Mouse (Mus musculus) MEL (cell line): ENCODE measurements around the gene Eef2k. TPM values are rescaled to one million over a fixed set of nuclear protein-coding genes. Genes with fewer than 3 reads are reported as not detected.

Experiments
- DNase-seq: peaks from one replicate; pipeline ENCODE4 v3.0.0; 2011; ENCODE audit warnings: low read depth, low spot score
- H3K27ac ChIP-seq: 2 replicates; pipeline ENCODE4 v1.5.1; 2012; ENCODE audit warnings: low read depth, mild to moderate bottlenecking, control low read depth, low read length, moderate library complexity; ENCODE audit not compliant: control insufficient read depth
- H3K27me3 ChIP-seq, 2 experiments: fragments of 150-350 bp in 1 of 2; sonication (generic) in 1 of 2; 2 replicates each; pipeline ENCODE4 v1.6.1; 2012; ENCODE audit warnings: low read length in 2 of 2, mild to moderate bottlenecking in 2 of 2, improper control_type of control experiment in 1 of 2, moderate library complexity in 1 of 2; ENCODE audit not compliant: insufficient read depth in 2 of 2, control insufficient read depth in 1 of 2
- H3K36me3 ChIP-seq, 2 experiments: 2 replicates each; pipeline ENCODE4 v1.6.1; 2012 to 2014; ENCODE audit warnings: low read length in 2 of 2, improper control_type of control experiment in 1 of 2, inconsistent platforms in 1 of 2, mild to moderate bottlenecking in 1 of 2; ENCODE audit not compliant: insufficient read depth in 2 of 2, control insufficient read depth in 1 of 2
- H3K4me1 ChIP-seq, 2 experiments: fragments of 150-350 bp in 1 of 2; sonication (generic) in 1 of 2; 2 replicates each; pipeline ENCODE4 v1.6.1; 2012; ENCODE audit warnings: low read length in 2 of 2, improper control_type of control experiment in 1 of 2, mild to moderate bottlenecking in 1 of 2; ENCODE audit not compliant: insufficient read depth in 2 of 2, control insufficient read depth in 1 of 2
- H3K4me3 ChIP-seq, 2 experiments: fragments of 150-350 bp in 1 of 2; sonication (generic) in 1 of 2; 2 replicates each; pipeline ENCODE4 v1.5.1; 2012; ENCODE audit warnings: low read depth in 2 of 2, low read length in 2 of 2, mild to moderate bottlenecking in 2 of 2, moderate library complexity in 2 of 2, control low read depth in 1 of 2, improper control_type of control experiment in 1 of 2; ENCODE audit not compliant: control insufficient read depth in 1 of 2, insufficient read depth in 1 of 2
- H3K79me2 ChIP-seq: 2 replicates; pipeline ENCODE4 v1.6.1; 2012; ENCODE audit warnings: mild to moderate bottlenecking, low read length, moderate library complexity; ENCODE audit not compliant: control insufficient read depth, poor library complexity, insufficient read depth
- H3K9ac ChIP-seq: 2 replicates; pipeline ENCODE4 v1.6.1; 2012; ENCODE audit warnings: low read depth, mild to moderate bottlenecking, control low read depth, low read length, moderate library complexity; ENCODE audit not compliant: control insufficient read depth, poor library complexity, severe bottlenecking
- H3K9me3 ChIP-seq: fragments of 150-350 bp; sonication (generic); replicated peaks from 2 replicates; pipeline ENCODE4 v1.6.1; 2012; ENCODE audit warnings: mild to moderate bottlenecking, low read length, improper control_type of control experiment, moderate library complexity; ENCODE audit not compliant: insufficient read depth
- CTCF ChIP-seq, 3 experiments: IDR thresholded peaks in 2 of 3; conservative IDR thresholded peaks in 1 of 3; 2 replicates each; pipeline ENCODE4 v1.5.1; 2011 to 2012; ENCODE audit warnings: low read length in 3 of 3, low read depth in 2 of 3, mild to moderate bottlenecking in 2 of 3, improper control_type of control experiment in 1 of 3, inconsistent platforms in 1 of 3, mixed read lengths in 1 of 3, moderate library complexity in 1 of 3; ENCODE audit not compliant: control insufficient read depth in 1 of 3, insufficient read depth in 1 of 3, poor library complexity in 1 of 3, severe bottlenecking in 1 of 3
- EP300 ChIP-seq, 2 experiments: IDR thresholded peaks; 2 replicates each; pipeline ENCODE4 v1.6.1; 2011; ENCODE audit warnings: improper control_type of control experiment in 2 of 2, low read length in 2 of 2, low read depth in 1 of 2, mild to moderate bottlenecking in 1 of 2
- GABPA ChIP-seq: IDR thresholded peaks from 2 replicates; pipeline ENCODE4 v1.6.1; 2012; ENCODE audit warnings: low read depth, mild to moderate bottlenecking, inconsistent platforms, low read length, improper control_type of control experiment, moderate library complexity
- JUND ChIP-seq: IDR thresholded peaks from 2 replicates; pipeline ENCODE4 v1.6.1; 2011; ENCODE audit warnings: low read depth, mild to moderate bottlenecking, improper control_type of control experiment, low read length
- MEF2A ChIP-seq: IDR thresholded peaks from 2 replicates; pipeline ENCODE4 v1.6.1; 2014; ENCODE audit warnings: low read depth, mild to moderate bottlenecking, inconsistent platforms, low read length, improper control_type of control experiment; ENCODE audit not compliant: poor library complexity, insufficient replicate concordance, severe bottlenecking; ENCODE audit errors: extremely low read depth
- MYB ChIP-seq: IDR thresholded peaks from 2 replicates; pipeline ENCODE4 v1.6.1; 2011; ENCODE audit warnings: mild to moderate bottlenecking, low read depth, low read length, improper control_type of control experiment
- MYC ChIP-seq: IDR thresholded peaks from 2 replicates; pipeline ENCODE4 v1.6.1; 2011; ENCODE audit warnings: low read depth, mild to moderate bottlenecking, low read length, improper control_type of control experiment, moderate library complexity
- POLR2AphosphoS2 ChIP-seq: IDR thresholded peaks from 2 replicates; pipeline ENCODE4 v1.6.1; 2011; ENCODE audit warnings: low read length, improper control_type of control experiment
- SIN3A ChIP-seq: IDR thresholded peaks from 2 replicates; pipeline ENCODE4 v1.6.1; 2012; ENCODE audit warnings: low read length, improper control_type of control experiment, inconsistent platforms
- TCF12 ChIP-seq: IDR thresholded peaks from 2 replicates; pipeline ENCODE4 v1.6.1; 2014; ENCODE audit warnings: low read depth, mild to moderate bottlenecking, inconsistent platforms, low read length, improper control_type of control experiment, moderate library complexity
- UBTF ChIP-seq: IDR thresholded peaks from 2 replicates; pipeline ENCODE4 v1.6.1; 2012; ENCODE audit warnings: low read depth, mild to moderate bottlenecking, inconsistent platforms, low read length, improper control_type of control experiment, moderate library complexity, borderline replicate concordance; ENCODE audit not compliant: insufficient read depth
- USF2 ChIP-seq, 2 experiments: IDR thresholded peaks; 2 replicates each; pipeline ENCODE4 v1.6.1; 2011 to 2012; ENCODE audit warnings: improper control_type of control experiment in 2 of 2, low read length in 2 of 2, borderline replicate concordance in 1 of 2, inconsistent platforms in 1 of 2, low read depth in 1 of 2, mild to moderate bottlenecking in 1 of 2; ENCODE audit not compliant: insufficient read depth in 1 of 2
- ZMIZ1 ChIP-seq: IDR thresholded peaks from 2 replicates; pipeline ENCODE4 v1.6.1; 2012; ENCODE audit warnings: low read depth, mild to moderate bottlenecking, inconsistent platforms, low read length, improper control_type of control experiment, moderate library complexity
- polyA plus RNA-seq, 2 experiments: library from polyadenylated mRNA; stranded (reverse) in 1 of 2; unstranded in 1 of 2; fragments of >175 nt in 1 of 2; fragments of >200 nt in 1 of 2; gene quantifications; 2 replicates each; pipeline versions ENCODE4 v1.2.1 to v1.2.4; 2012; ENCODE audit warnings: low replicate concordance in 2 of 2, low read depth in 1 of 2; ENCODE audit not compliant: insufficient read length in 2 of 2, insufficient read depth in 1 of 2, missing spikeins in 1 of 2
- total RNA-seq: library from RNA; depleted of rRNA; stranded (reverse); fragments of 300-350 nt; gene quantifications from 2 replicates; pipeline ENCODE4 v1.2.3, GENCODE M21; 2012

The Eef2k gene
- total and polyA plus RNA-seq, 3 experiments = 56.2 to 69.2 TPM; not detected in 1

GRCm38 (mm10) chr7:120893123-120893522 is 50.5 kb downstream of the Eef2k start:
- Histone ChIP-seq H3K27ac (no peak overlapping the region), H3K27me3 (no peaks in the 10 kb centered on the region), H3K79me2 (no peaks in the 10 kb centered on the region), H3K9ac (no peak overlapping the region), H3K4me3 (no peak overlapping the region), H3K4me1 (no peaks in the 10 kb centered on the region), H3K9me3 (no peaks in the 10 kb centered on the region), H3K36me3 (no peaks in the 10 kb centered on the region; a peak in 1 of 4 replicates)
- DNase-seq = no peak
- no peak for TF ChIP-seq TCF12

- DNase-seq = no peak
- Histone ChIP-seq H3K9ac (no peak overlapping the region), H3K27me3 (no peaks in the 10 kb centered on the region), H3K4me1 (no peaks in the 10 kb centered on the region), H3K4me3 (no peak overlapping the region), H3K36me3 (peaks cover 0 to 2% of the 10 kb centered on the region in 2 experiments; a peak in 2 of 4 replicates), H3K79me2 (no peaks in the 10 kb centered on the region), H3K9me3 (no peaks in the 10 kb centered on the region), H3K27ac (no peak overlapping the region)
- no peak for TF ChIP-seq EP300 (IDR thresholded peaks at IDR 0.05; ENCODE audit: low read depth in 1 of 2, low read length in 2 of 2)
Measured at GRCm38 (mm10) chr7:120897054-120897453, 54.4 kb downstream of the Eef2k start.

GRCm38 (mm10) chr7:120897711-120898335 is 55.2 kb downstream of the Eef2k start:
- H3K36me3 ChIP-seq = peaks cover 0 to 3% of the 10 kb centered on the region in 2 experiments; a peak in 2 of 4 replicates
- H3K27me3 ChIP-seq = no peaks in the 10 kb centered on the region

GRCm38 (mm10) chr7:120900191-120900590 is 57.6 kb downstream of the Eef2k start:
- Histone ChIP-seq H3K79me2 (no peaks in the 10 kb centered on the region), H3K4me1 (no peaks in the 10 kb centered on the region)
- TF ChIP-seq SIN3A = no peak
- no peak for TF ChIP-seq JUND
- TF ChIP-seq MEF2A = no peak
- TF ChIP-seq USF2 (IDR thresholded peaks at IDR 0.05; ENCODE audit: borderline replicate concordance in 1 of 2, insufficient read depth in 1 of 2, low read depth in 1 of 2, low read length in 2 of 2) = no peak
- no peak for TF ChIP-seq MYC
- no peak for TF ChIP-seq ZMIZ1
- no peak for TF ChIP-seq UBTF

More at GRCm38 (mm10) chr7:120897711-120898335, 55.2 kb downstream of the Eef2k start:
- Histone ChIP-seq H3K9ac (no peak overlapping the region), H3K27ac (no peak overlapping the region), H3K79me2 (no peaks in the 10 kb centered on the region), H3K4me1 (no peaks in the 10 kb centered on the region), H3K9me3 (no peaks in the 10 kb centered on the region), H3K4me3 (no peak overlapping the region)
- no peak for DNase-seq
- TF ChIP-seq TCF12 = no peak
- no peak for TF ChIP-seq MYB
- no peak for TF ChIP-seq GABPA
- TF ChIP-seq CTCF (IDR thresholded peaks at IDR 0.05 in 2 of 3, conservative IDR thresholded peaks at IDR 0.05 in 1 of 3; ENCODE audit: control insufficient read depth in 1 of 3, insufficient read depth in 1 of 3, low read depth in 2 of 3, low read length in 3 of 3, poor library complexity in 1 of 3, severe bottlenecking in 1 of 3) = no peak
- TF ChIP-seq POLR2AphosphoS2 = no peak

More at GRCm38 (mm10) chr7:120900191-120900590, 57.6 kb downstream of the Eef2k start:
- no peak overlapping the region for H3K27ac ChIP-seq
- H3K27me3 ChIP-seq = no peaks in the 10 kb centered on the region
- no peak overlapping the region for H3K4me3 ChIP-seq
- H3K9me3 ChIP-seq = no peaks in the 10 kb centered on the region
- H3K9ac ChIP-seq = no peak overlapping the region
- H3K36me3 ChIP-seq = peaks cover 0 to 5% of the 10 kb centered on the region in 2 experiments; a peak in 2 of 4 replicates
- no peak for DNase-seq
